Mouse (Mus musculus): ENCODE data around the gene Rbbp5. TPM values are rescaled to one million over a fixed set of nuclear protein-coding genes. Genes with fewer than 3 reads are reported as not detected.

Gene Rbbp5
- polyA plus RNA-seq, 1 experiment: 16.5 TPM

GRCm38 (mm10) chr1:132483234-132483633 lies 6.1 kb downstream of the Rbbp5 start:
- 69% methylated on average over 3 of the region's 3 CpGs for WGBS
- DNase-seq (ENCODE audit: low read depth, low spot score): no peak

- WGBS: 69% methylated on average over 6 of the region's 6 CpGs
- no peak for DNase-seq (ENCODE audit: low read depth, low spot score)
Observed at GRCm38 (mm10) chr1:132483759-132484158, 6.6 kb downstream of the Rbbp5 start.

- 93% methylated on average over 2 of the region's 2 CpGs for WGBS
- DNase-seq (ENCODE audit: low read depth, low spot score): no peak
Observed at GRCm38 (mm10) chr1:132500535-132500934, 23.4 kb downstream of the Rbbp5 start.

- DNase-seq (ENCODE audit: low read depth, low spot score): no peak
- WGBS: 81% methylated on average over 5 of the region's 5 CpGs
Observed at GRCm38 (mm10) chr1:132505155-132505554, 28.0 kb downstream of the Rbbp5 start.

- DNase-seq (ENCODE audit: low read depth, low spot score): no peak
- 89% methylated on average over 7 of the region's 7 CpGs for WGBS
Observed at GRCm38 (mm10) chr1:132506058-132506457, 28.9 kb downstream of the Rbbp5 start, which contains the start of gene Tmem81. TSS of gene Tmem81 (plus strand) at chr1:132506230.

GRCm38 (mm10) chr1:132506656-132507055 lies 29.5 kb downstream of the Rbbp5 start:
- DNase-seq (ENCODE audit: low read depth, low spot score): no peak
- WGBS: 91% methylated on average over 7 of the region's 7 CpGs

GRCm38 (mm10) chr1:132509771-132510170 lies 32.6 kb downstream of the Rbbp5 start:
- WGBS: 70% methylated on average over 5 of the region's 5 CpGs

GRCm38 (mm10) chr1:132511521-132511920 lies 34.4 kb downstream of the Rbbp5 start:
- WGBS: 28% methylated on average over 8 of the region's 8 CpGs
- no peak for DNase-seq (ENCODE audit: low read depth, low spot score)

More at GRCm38 (mm10) chr1:132509771-132510170, 32.6 kb downstream of the Rbbp5 start:
- no peak for DNase-seq (ENCODE audit: low read depth, low spot score)

- WGBS: 72% methylated on average over 8 of the region's 8 CpGs
- DNase-seq (ENCODE audit: low read depth, low spot score): no peak
Observed at GRCm38 (mm10) chr1:132512106-132512505, 34.9 kb downstream of the Rbbp5 start.

- 89% methylated on average over 12 of the region's 12 CpGs for WGBS
- DNase-seq (ENCODE audit: low read depth, low spot score): no peak
Observed at GRCm38 (mm10) chr1:132515339-132515738, 38.2 kb downstream of the Rbbp5 start.

GRCm38 (mm10) chr1:132516776-132517175 lies 39.6 kb downstream of the Rbbp5 start:
- 88% methylated on average over 11 of the region's 11 CpGs for WGBS
- DNase-seq (ENCODE audit: low read depth, low spot score): no peak

- no peak for DNase-seq (ENCODE audit: low read depth, low spot score)
- 81% methylated on average over 18 of the region's 18 CpGs for WGBS
Observed at GRCm38 (mm10) chr1:132518621-132519020, 41.5 kb downstream of the Rbbp5 start.

- no peak for DNase-seq (ENCODE audit: low read depth, low spot score)
- WGBS: 58% methylated on average over 11 of the region's 11 CpGs
Observed at GRCm38 (mm10) chr1:132519734-132520133, 42.6 kb downstream of the Rbbp5 start.

GRCm38 (mm10) chr1:132520764-132521163 lies 43.6 kb downstream of the Rbbp5 start:
- WGBS: 15% methylated on average over 6 of the region's 6 CpGs
- no peak for DNase-seq (ENCODE audit: low read depth, low spot score)

GRCm38 (mm10) chr1:132523048-132523447 lies 45.9 kb downstream of the Rbbp5 start:
- DNase-seq (ENCODE audit: low read depth, low spot score): no peak
- WGBS: 80% methylated on average over 8 of the region's 8 CpGs

- no peak for DNase-seq (ENCODE audit: low read depth, low spot score)
- WGBS: 24% methylated on average over 4 of the region's 4 CpGs
Observed at GRCm38 (mm10) chr1:132523920-132524319, 46.8 kb downstream of the Rbbp5 start.

GRCm38 (mm10) chr1:132525832-132526231 lies 48.7 kb downstream of the Rbbp5 start:
- DNase-seq (ENCODE audit: low read depth, low spot score): peak; percentile 29
- WGBS: 3% methylated on average over 10 of the region's 10 CpGs

- no peak for DNase-seq (ENCODE audit: low read depth, low spot score)
- WGBS: 90% methylated on average over 13 of the region's 13 CpGs
Observed at GRCm38 (mm10) chr1:132528071-132528470, 50.9 kb downstream of the Rbbp5 start.

GRCm38 (mm10) chr1:132528647-132529334 lies 51.6 kb downstream of the Rbbp5 start:
- no peak for DNase-seq (ENCODE audit: low read depth, low spot score)
- 85% methylated on average over 19 of the region's 19 CpGs for WGBS

- no peak for DNase-seq (ENCODE audit: low read depth, low spot score)
- WGBS: 25% methylated on average over 5 of the region's 5 CpGs
Observed at GRCm38 (mm10) chr1:132530631-132531191, 53.5 kb downstream of the Rbbp5 start.

- no peak for DNase-seq (ENCODE audit: low read depth, low spot score)
- WGBS: 69% methylated on average over 9 of the region's 9 CpGs
Observed at GRCm38 (mm10) chr1:132532521-132532920, 55.4 kb downstream of the Rbbp5 start.
